14 mouse cellular contexts compared by ENCODE assay signal in the genomic region with DNA sequence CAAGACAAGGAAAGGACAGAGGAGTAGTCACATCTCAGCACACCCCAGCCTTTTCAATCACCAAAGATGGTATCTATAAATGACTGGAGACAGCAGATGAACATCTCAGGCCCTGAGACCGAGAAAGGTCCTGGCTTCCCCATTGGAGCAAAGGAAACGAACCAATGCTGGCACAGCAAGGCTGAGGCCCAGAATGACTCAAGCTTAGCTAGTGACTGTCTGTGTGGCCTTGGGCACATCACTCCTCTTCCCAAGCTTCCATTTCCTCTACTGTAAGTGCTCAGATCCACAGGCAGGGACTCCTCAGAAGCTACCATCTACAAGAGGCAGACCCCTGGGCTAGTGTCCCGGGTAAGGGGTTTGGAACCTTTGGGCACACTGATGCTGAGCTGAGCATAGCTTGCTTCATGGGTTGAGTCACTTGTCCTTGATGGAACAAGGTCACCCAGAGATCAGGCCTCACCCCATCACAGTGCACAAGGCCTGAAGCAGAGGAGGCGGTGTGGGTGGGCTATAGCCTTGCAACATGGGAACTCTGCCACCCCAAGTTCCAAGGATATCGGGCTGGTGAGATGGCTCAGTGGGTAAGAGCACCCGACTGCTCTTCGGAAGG. TPM values are rescaled to one million over a fixed set of nuclear protein-coding genes. Genes with fewer than 3 reads are reported as not detected.
"Had no signal": no experiment of that assay in that cellular context is flagged by ENCODE, and none has a peak within 500 bp of the region (broad histone marks: within the 10 kb centered on the region; RNA-seq: fewer than 3 reads in every experiment).

No protein-coding gene starts in this region.

- H3K4me1 ChIP-seq: limb, embryonic 12.5 days; midbrain, embryonic 13.5 days; neural tube, embryonic 15.5 days had no signal

- DNase-seq: kidney, adult 8-10 months; kidney, postnatal 14 days; liver; lung, adult 18-20 months; right cerebral cortex, adult 18-20 months; right cerebral cortex, postnatal 25 days; thymus, postnatal 36 days had no signal

- H3K9ac ChIP-seq: limb, embryonic 12.5 days; liver, embryonic 14.5 days; midbrain, embryonic 13.5 days; neural tube, embryonic 15.5 days had no signal

- ATAC-seq: midbrain, embryonic 13.5 days had no signal

- H3K27ac ChIP-seq: limb, embryonic 12.5 days; liver, embryonic 14.5 days; midbrain, embryonic 13.5 days; neural tube, embryonic 15.5 days had no signal

- H3K27me3 ChIP-seq: limb, embryonic 12.5 days; midbrain, embryonic 13.5 days; neural tube, embryonic 15.5 days had no signal

- H3K4me2 ChIP-seq: limb, embryonic 12.5 days; midbrain, embryonic 13.5 days; neural tube, embryonic 15.5 days had no signal

- H3K4me3 ChIP-seq: limb, embryonic 12.5 days; midbrain, embryonic 13.5 days; myocyte; neural tube, embryonic 15.5 days had no signal

- H3K9me3 ChIP-seq: limb, embryonic 12.5 days; midbrain, embryonic 13.5 days; neural tube, embryonic 15.5 days had no signal

RNA-seq across cellular contexts. Expression of a gene that starts 17.1 kb away (rescaled TPM):
- total RNA-seq: megakaryocyte progenitor cell, adult 5-6 weeks had no signal
- polyA plus RNA-seq: myocyte; thymus, postnatal 0 days had no signal
